Mouse (Mus musculus) spleen, postnatal 0 days (tissue): ENCODE measurements around the gene Hoxd9. TPM values are rescaled to one million over a fixed set of nuclear protein-coding genes. Genes with fewer than 3 reads are reported as not detected.

ENCODE experiments used
- microRNA counts: library from miRNA; unstranded; fragments of <30 nt; microRNA quantifications from one replicate; lab custom pipeline; 2015
- polyA plus RNA-seq: library from polyadenylated mRNA; unstranded; fragments of >200 nt; fragmentation: Nextera tagmentation; extraction: Ambion mirVana; gene quantifications from 2 replicates; pipeline ENCODE4 v1.2.1, GENCODE M21; 2015

The Hoxd9 gene
- 0.41 and 0.46 TPM in 2 replicates for polyA plus RNA-seq

GRCm38 (mm10) chr2:74697567-74698121 is at the start of gene Hoxd9:
Gene Hoxd9, plus strand, starts transcription at chr2:74697727.

GRCm38 (mm10) chr2:74659507-74660005 is 38.0 kb upstream of the Hoxd9 start, which contains the start of gene Evx2:
Gene Evx2, minus strand, starts transcription at chr2:74659557.

GRCm38 (mm10) chr2:74667842-74668357 is 29.6 kb upstream of the Hoxd9 start, which contains the start of gene Hoxd13:
Gene Hoxd13, plus strand, starts transcription at chr2:74668310.

GRCm38 (mm10) chr2:74674881-74675665 is 22.5 kb upstream of the Hoxd9 start, which contains the start of gene Hoxd12:
Gene Hoxd12, plus strand, starts transcription at chr2:74675013.

GRCm38 (mm10) chr2:74678891-74679595 is 18.5 kb upstream of the Hoxd9 start, which contains the start of gene Hoxd11:
Gene Hoxd11, plus strand, starts transcription at chr2:74679557.

GRCm38 (mm10) chr2:74691022-74691951 is 6.2 kb upstream of the Hoxd9 start, which contains the start of gene Hoxd10:
Gene Hoxd10, plus strand, starts transcription at chr2:74691924.

GRCm38 (mm10) chr2:74704393-74704998 is 7.0 kb downstream of the Hoxd9 start, which contains the start of gene Hoxd8:
Gene Hoxd8, plus strand, starts transcription at chr2:74704615.

GRCm38 (mm10) chr2:74711721-74712621 is 14.4 kb downstream of the Hoxd9 start, which contains the start of the genes Hoxd3 and Hoxd4:
Gene Hoxd3, plus strand, starts transcription at chr2:74711927.
Gene Hoxd4, plus strand, starts transcription at chr2:74711929.

GRCm38 (mm10) chr2:74726551-74726950 is 29.0 kb downstream of the Hoxd9 start, which contains the start of gene Gm28230:
Gene Gm28230, plus strand, starts transcription at chr2:74726728.

MicroRNAs encoded within 50 kb of the gene (microRNA counts, 519-probe panel; counts per million panel counts)
- microRNA mmu-miR-10b (lab: Ali Mortazavi, UCI): 4,795 counts per million, percentile 30 among the panel's probes with 10 or more counts

Other genes with a start within 250 kb of the Hoxd9 start
- 24.8 and 27.6 TPM in 2 replicates for gene Lnpk, start 118.3 kb upstream of the Hoxd9 start, polyA plus RNA-seq
- gene Evx2, start 38.2 kb upstream of the Hoxd9 start, polyA plus RNA-seq: not detected in 2 replicates
- gene Hoxd13, start 29.4 kb upstream of the Hoxd9 start, polyA plus RNA-seq: not detected in 2 replicates
- not detected in 2 replicates for gene Hoxd12, start 22.7 kb upstream of the Hoxd9 start, polyA plus RNA-seq
- not detected in 2 replicates for gene Hoxd11, start 18.2 kb upstream of the Hoxd9 start, polyA plus RNA-seq
- gene Hoxd10, start 5.8 kb upstream of the Hoxd9 start, polyA plus RNA-seq: 0.11 TPM in 1 of 2 replicates, not detected in the other
- gene Hoxd8, start 6.9 kb downstream of the Hoxd9 start, polyA plus RNA-seq: 1.1 TPM in 2 replicates
- gene Hoxd3, start 14.2 kb downstream of the Hoxd9 start, polyA plus RNA-seq: 0.06 TPM in 2 replicates
- gene Hoxd4, start 14.2 kb downstream of the Hoxd9 start, polyA plus RNA-seq: 0.08 and 0.28 TPM in 2 replicates
- not detected in 2 replicates for gene Gm28230, start 29.0 kb downstream of the Hoxd9 start, polyA plus RNA-seq
- not detected in 2 replicates for gene Hoxd1, start 65.3 kb downstream of the Hoxd9 start, polyA plus RNA-seq
- gene Mtx2, start 128.1 kb downstream of the Hoxd9 start, polyA plus RNA-seq: 73.2 and 73.5 TPM in 2 replicates